Mouse (Mus musculus): ENCODE measurements around the gene Zfp260.

GRCm38 (mm10) chr7:30129900-30130299 is 35.3 kb downstream of the Zfp260 start:
- TF ChIP-seq TAL1 (IDR thresholded peaks at IDR 0.05; ENCODE audit: low read length) (no peak), GATA1 (IDR thresholded peaks at IDR 0.05; ENCODE audit: low read length) (no peak)
